Comparison of ENCODE assay signal across 8 mouse cellular contexts in genomic region chr7:73538424-73539079, GRCm38 (mm10). TPM values are rescaled to one million over a fixed set of nuclear protein-coding genes. Genes with fewer than 3 reads are reported as not detected.
DNase-seq lines count a peak whose midpoint lies in the region; ATAC-seq and TF ChIP-seq lines count a peak whose summit lies in the region.

No protein-coding gene starts in this region.

- H3K27ac ChIP-seq in spleen, adult 2 months (ENCODE audit: insufficient read depth, low read length): peak overlapping the region; percentile 95; the same call in 1 of the 2 replicates
- H3K27ac ChIP-seq in forebrain, embryonic 12.5 days: peak overlapping the region; percentile 95
- H3K27ac ChIP-seq in limb, embryonic 15.5 days: peak overlapping the region; percentile 90
- peak overlapping the region; percentile 95 for H3K27ac ChIP-seq in stomach, embryonic 15.5 days

- no peak for TF ChIP-seq CTCF in spleen, adult 2 months (IDR thresholded peaks at IDR 0.05; ENCODE audit: extremely low read depth, insufficient read depth, insufficient read length, insufficient replicate concordance)

- intact Hi-C loops in left cerebral cortex, postnatal 10 days (cut with DNase I): no loop called here

- WGBS in spleen, adult 2 months: 6% methylated on average over 4 of the region's 4 CpGs
- WGBS in forebrain, embryonic 12.5 days: 16% methylated on average over 4 of the region's 4 CpGs
- WGBS in limb, embryonic 15.5 days: 6% methylated on average over 4 of the region's 4 CpGs
- 4% methylated on average over 4 of the region's 4 CpGs for WGBS in stomach, embryonic 15.5 days

- H3K4me2 ChIP-seq in forebrain, embryonic 12.5 days: peak overlapping the region; percentile 66
- H3K4me2 ChIP-seq in limb, embryonic 15.5 days: peak overlapping the region; percentile 49
- H3K4me2 ChIP-seq in stomach, embryonic 15.5 days: peak overlapping the region; percentile 50

- TF ChIP-seq POLR2A in spleen, adult 2 months (IDR thresholded peaks at IDR 0.05; ENCODE audit: low read depth, low read length): no peak

- no peak for DNase-seq in spleen, adult 2 months (ENCODE audit: low read depth in 1 of 2, low spot score in 2 of 2)
- DNase-seq in spleen, postnatal 10 days (ENCODE audit: low spot score in 2 of 2): no peak
- no peak for DNase-seq in urinary bladder, postnatal 10 days (ENCODE audit: low spot score)
- no peak for DNase-seq in left cerebral cortex, postnatal 10 days (ENCODE audit: extremely low spot score in 1 of 2, low spot score in 2 of 2)
- DNase-seq in kidney, postnatal 25 days: no peak

- peaks cover 10% of the 10 kb centered on the region for H3K36me3 ChIP-seq in spleen, adult 2 months (ENCODE audit: control insufficient read depth, insufficient read depth, low read length)
- peaks cover 6% of the 10 kb centered on the region; the same call in 1 of the 2 replicates for H3K36me3 ChIP-seq in forebrain, embryonic 12.5 days (replicated peaks)
- 0 out of 2 replicates have a peak, but pooled peaks cover 2% of the 10 kb centered on the region for H3K36me3 ChIP-seq in limb, embryonic 15.5 days
- no peaks in the 10 kb centered on the region for H3K36me3 ChIP-seq in stomach, embryonic 15.5 days

- peaks cover 9% of the 10 kb centered on the region for H3K4me1 ChIP-seq in spleen, adult 2 months (ENCODE audit: control insufficient read depth, insufficient read depth, insufficient read length)
- peaks cover 30% of the 10 kb centered on the region for H3K4me1 ChIP-seq in forebrain, embryonic 12.5 days
- peaks cover 27% of the 10 kb centered on the region for H3K4me1 ChIP-seq in limb, embryonic 15.5 days
- H3K4me1 ChIP-seq in stomach, embryonic 15.5 days: peaks cover 14% of the 10 kb centered on the region

- no peaks in the 10 kb centered on the region for H3K27me3 ChIP-seq in spleen, adult 2 months (ENCODE audit: control insufficient read depth, insufficient read depth, low read length)
- H3K27me3 ChIP-seq in forebrain, embryonic 12.5 days: no peaks in the 10 kb centered on the region
- H3K27me3 ChIP-seq in limb, embryonic 15.5 days: no peaks in the 10 kb centered on the region
- no peaks in the 10 kb centered on the region for H3K27me3 ChIP-seq in stomach, embryonic 15.5 days (replicated peaks)

- H3K9ac ChIP-seq in forebrain, embryonic 12.5 days: peak overlapping the region; percentile 63
- H3K9ac ChIP-seq in limb, embryonic 15.5 days: peak overlapping the region; percentile 31
- H3K9ac ChIP-seq in stomach, embryonic 15.5 days: peak overlapping the region; percentile 7; the same call in 1 of the 2 replicates

- peak overlapping the region; percentile 35; the same call in 1 of the 2 replicates for H3K4me3 ChIP-seq in spleen, adult 2 months (ENCODE audit: extremely low read depth, insufficient read depth, insufficient read length)
- peak overlapping the region; percentile 42 for H3K4me3 ChIP-seq in forebrain, embryonic 12.5 days (replicated peaks)
- H3K4me3 ChIP-seq in limb, embryonic 15.5 days: peak overlapping the region; percentile 42
- peak overlapping the region; percentile 36 for H3K4me3 ChIP-seq in stomach, embryonic 15.5 days (replicated peaks)

- H3K9me3 ChIP-seq in forebrain, embryonic 12.5 days: no peaks in the 10 kb centered on the region
- no peaks in the 10 kb centered on the region for H3K9me3 ChIP-seq in limb, embryonic 15.5 days
- H3K9me3 ChIP-seq in stomach, embryonic 15.5 days: no peaks in the 10 kb centered on the region

- ATAC-seq in forebrain, embryonic 12.5 days (ENCODE audit: low FRiP score): no peak
- ATAC-seq in limb, embryonic 15.5 days (ENCODE audit: insufficient number of reproducible peaks, low FRiP score, low TSS enrichment, low read depth): no peak
- ATAC-seq in stomach, embryonic 15.5 days (ENCODE audit: insufficient read depth, low FRiP score, low read depth): no peak

RNA-seq across cellular contexts. Expression of gene Chd2, which starts 3.1 kb away (rescaled TPM):
- 48.6 and 52.5 TPM in 2 replicates for polyA plus RNA-seq in spleen, adult 2 months (2012; rRNA removed)
- 69.4 and 78.8 TPM in 2 replicates for polyA plus RNA-seq in forebrain, embryonic 12.5 days (2016; fragmentation: Nextera tagmentation; extraction: Ambion mirVana)
- polyA plus RNA-seq in limb, embryonic 15.5 days (2015; fragmentation: Nextera tagmentation; extraction: Ambion mirVana): 48.6 and 51.7 TPM in 2 replicates
- 43.3 and 48.8 TPM in 2 replicates for polyA plus RNA-seq in stomach, embryonic 15.5 days (2015; fragmentation: Nextera tagmentation; extraction: Ambion mirVana)
- total RNA-seq in left cerebral cortex, postnatal 10 days (2021): 10 to 100 TPM; 42.9 to 52.4 TPM

Comparison
In these comparisons a context has a peak if more than half of its experiments do, and no peak if none do; other contexts are left out.
1. H3K9ac ChIP-seq: peak in every context shown above with its lines; median percentile 63 in forebrain, embryonic 12.5 days; 31 in limb, embryonic 15.5 days; 7 in stomach, embryonic 15.5 days.